Mouse (Mus musculus): ENCODE measurements around the gene Arhgap8.

DNA sequence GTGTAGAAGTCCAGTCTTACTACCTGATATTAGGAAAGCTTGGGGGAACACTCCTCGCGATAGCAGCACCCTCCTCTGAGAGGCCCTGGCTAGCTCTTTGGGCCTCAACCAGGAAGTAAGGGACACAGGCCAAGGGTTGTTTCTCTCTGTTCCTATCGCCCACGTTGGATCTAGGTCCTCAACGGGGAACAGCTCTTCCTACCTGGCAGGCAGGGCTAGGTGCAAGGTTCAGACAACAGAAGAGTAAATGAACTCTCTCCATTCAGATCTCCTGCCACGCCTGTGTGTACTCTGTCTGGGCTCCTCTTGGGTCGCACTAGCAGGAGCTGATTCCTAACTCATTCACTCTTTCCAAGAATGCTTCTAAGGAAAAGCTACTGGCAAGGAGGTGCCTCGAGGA is 44.5 kb upstream of the Arhgap8 start:
- TF ChIP-seq CTCF (IDR thresholded peaks at IDR 0.05; ENCODE audit: control insufficient read depth, insufficient read depth, low read length) (no peak), POLR2A (IDR thresholded peaks at IDR 0.05; ENCODE audit: borderline replicate concordance, control insufficient read depth, low read depth, low read length) (no peak)
